Mouse (Mus musculus) CH12F3 (cell line): ENCODE measurements around the gene Arid1b.

Source experiments
- in situ Hi-C: fragments of 300-500 bp; cut with MboI; formaldehyde crosslinking; loops from 2 replicates; pipeline ENCODE4 v1.14.3; 2020; ENCODE audit warnings: low sequenced_read_pairs

The Arid1b gene

GRCm38 (mm10) chr17:5014327-5014957 lies 20.3 kb downstream of the Arid1b start:
- in situ Hi-C loops: no loop called here

- in situ Hi-C loops: no loop called here
Observed at GRCm38 (mm10) chr17:5016404-5016803, 22.3 kb downstream of the Arid1b start.

- in situ Hi-C loops: no loop called here
Observed at GRCm38 (mm10) chr17:5017065-5017464, 22.9 kb downstream of the Arid1b start.

- in situ Hi-C loops: no loop called here
Observed at GRCm38 (mm10) chr17:5021303-5022003, 27.3 kb downstream of the Arid1b start.

GRCm38 (mm10) chr17:5022019-5022544 lies 27.9 kb downstream of the Arid1b start:
- in situ Hi-C loops: no loop called here

- in situ Hi-C loops: no loop called here
Observed at GRCm38 (mm10) chr17:5023745-5024144, 29.6 kb downstream of the Arid1b start.

GRCm38 (mm10) chr17:5025400-5025799 lies 31.3 kb downstream of the Arid1b start:
- in situ Hi-C loops: no loop called here

GRCm38 (mm10) chr17:5026578-5026977 lies 32.4 kb downstream of the Arid1b start:
- in situ Hi-C loops: no loop called here

- in situ Hi-C loops: no loop called here
Observed at GRCm38 (mm10) chr17:5029148-5029547, 35.0 kb downstream of the Arid1b start.

- in situ Hi-C loops: no loop called here
Observed at GRCm38 (mm10) chr17:5030290-5030689, 36.2 kb downstream of the Arid1b start.

GRCm38 (mm10) chr17:5033346-5033745 lies 39.2 kb downstream of the Arid1b start:
- in situ Hi-C loops: no loop called here

GRCm38 (mm10) chr17:5034201-5034600 lies 40.1 kb downstream of the Arid1b start:
- in situ Hi-C loops: no loop called here

- in situ Hi-C loops: no loop called here
Observed at GRCm38 (mm10) chr17:5036200-5036835, 42.2 kb downstream of the Arid1b start.

GRCm38 (mm10) chr17:5037199-5037598 lies 43.1 kb downstream of the Arid1b start:
- in situ Hi-C loops: no loop called here

- in situ Hi-C loops: no loop called here
Observed at GRCm38 (mm10) chr17:5039826-5040225, 45.7 kb downstream of the Arid1b start.

- in situ Hi-C loops: no loop called here
Observed at GRCm38 (mm10) chr17:5043871-5044270, 49.7 kb downstream of the Arid1b start.

GRCm38 (mm10) chr17:5045613-5046012 lies 51.5 kb downstream of the Arid1b start:
- in situ Hi-C loops: no loop called here

- in situ Hi-C loops: no loop called here
Observed at GRCm38 (mm10) chr17:5047373-5047772, 53.2 kb downstream of the Arid1b start.

- in situ Hi-C loops: no loop called here
Observed at GRCm38 (mm10) chr17:5050266-5050665, 56.1 kb downstream of the Arid1b start.

- in situ Hi-C loops: no loop called here
Observed at GRCm38 (mm10) chr17:5050970-5051530, 56.9 kb downstream of the Arid1b start.

- in situ Hi-C loops: no loop called here
Observed at GRCm38 (mm10) chr17:5052091-5052799, 58.1 kb downstream of the Arid1b start.
